In genomic region chr17:47371451-47371850, GRCm38 (mm10) we compare ENCODE assay signal across 8 mouse cellular contexts. TPM values are rescaled to one million over a fixed set of nuclear protein-coding genes. Genes with fewer than 3 reads are reported as not detected.
DNase-seq lines count a peak whose midpoint lies in the region; ATAC-seq and TF ChIP-seq lines count a peak whose summit lies in the region.

No protein-coding gene starts in this region.

- peaks cover 16% of the 10 kb centered on the region for H3K4me1 ChIP-seq in hindbrain, embryonic 10.5 days (replicated peaks)
- peaks cover 8% of the 10 kb centered on the region for H3K4me1 ChIP-seq in hindbrain, embryonic 12.5 days

- H3K4me3 ChIP-seq in hindbrain, embryonic 10.5 days, result no peak overlapping the region
- no peak overlapping the region for H3K4me3 ChIP-seq in hindbrain, embryonic 12.5 days

- peaks cover 44% of the 10 kb centered on the region for H3K36me3 ChIP-seq in hindbrain, embryonic 10.5 days
- H3K36me3 ChIP-seq in hindbrain, embryonic 12.5 days, result peaks cover 40% of the 10 kb centered on the region

- intact Hi-C loops in left cerebral cortex, postnatal 10 days (cut with DNase I), result loop anchor here (10.0 kb wide), 1 partner anchor 113 kb away; no protein-coding TSS in a partner anchor

- no peaks in the 10 kb centered on the region for H3K9me3 ChIP-seq in hindbrain, embryonic 10.5 days
- no peaks in the 10 kb centered on the region for H3K9me3 ChIP-seq in hindbrain, embryonic 12.5 days (replicated peaks)

- H3K4me2 ChIP-seq in hindbrain, embryonic 12.5 days (replicated peaks), result no peak overlapping the region

- H3K27me3 ChIP-seq in hindbrain, embryonic 10.5 days (ENCODE audit: insufficient read depth, poor library complexity, severe bottlenecking), result peaks cover 14% of the 10 kb centered on the region
- peaks cover 13% of the 10 kb centered on the region for H3K27me3 ChIP-seq in hindbrain, embryonic 12.5 days

- no peak overlapping the region for H3K9ac ChIP-seq in hindbrain, embryonic 12.5 days

- no peak overlapping the region for H3K27ac ChIP-seq in hindbrain, embryonic 10.5 days
- no peak overlapping the region for H3K27ac ChIP-seq in hindbrain, embryonic 12.5 days

- TF ChIP-seq CTCF in brain, embryonic 14.5 days (IDR thresholded peaks at IDR 0.05; ENCODE audit: borderline replicate concordance, extremely low read depth, insufficient read depth, insufficient read length), result peak; percentile 84; the same call in 1 of the 2 replicates

- no peak for ATAC-seq in hindbrain, embryonic 12.5 days (ENCODE audit: low FRiP score)
- peak; percentile 67 for ATAC-seq in erythroid progenitor cell, adult 5-6 weeks (replicated peaks; ENCODE audit: low FRiP score, poor library complexity, severe bottlenecking)
- ATAC-seq in inflammation-experienced regulatory T-cells, adult 6 months, result peak; percentile 56

- DNase-seq in hindbrain, embryonic 10.5 days (ENCODE audit: low spot score), result peak; percentile 56
- DNase-seq in brain, embryonic 14.5 days (ENCODE audit: low read depth), result peak; percentile 80
- DNase-seq in left cerebral cortex, postnatal 10 days (ENCODE audit: extremely low spot score in 1 of 2, low spot score in 2 of 2), result peak; percentile 51 to 57
- peak; percentile 39 for DNase-seq in mesoderm, embryonic 11.5 days (ENCODE audit: low read depth, low spot score)
- peak; percentile 50 to 78 for DNase-seq in spleen, postnatal 10 days (ENCODE audit: low spot score in 2 of 2)

- 14% methylated on average over 4 of the region's 4 CpGs for WGBS in hindbrain, embryonic 10.5 days
- 11% methylated on average over 4 of the region's 4 CpGs for WGBS in hindbrain, embryonic 12.5 days

- no peak for TF ChIP-seq POLR2A in brain, embryonic 14.5 days (IDR thresholded peaks at IDR 0.05; ENCODE audit: borderline replicate concordance, extremely low read depth, insufficient read depth, insufficient read length, poor library complexity, severe bottlenecking)

RNA-seq across cellular contexts. Expression of gene Mrps10, which starts 2.8 kb away (rescaled TPM):
- polyA plus RNA-seq in hindbrain, embryonic 10.5 days (2016; fragmentation: Nextera tagmentation; extraction: Ambion mirVana), result 85.2 and 86.5 TPM in 2 replicates
- polyA plus RNA-seq in hindbrain, embryonic 12.5 days (2016; fragmentation: Nextera tagmentation; extraction: Ambion mirVana), result 64.3 and 69.3 TPM in 2 replicates
- polyA plus RNA-seq in brain, embryonic 14.5 days (2012; rRNA removed), result 46.2 and 47.5 TPM in 2 replicates
- total RNA-seq in erythroid progenitor cell, adult 5-6 weeks (2015; ENCODE audit: low replicate concordance), result 7.6 and 8.4 TPM in 2 replicates
- total RNA-seq in erythroid progenitor cell, adult 5-6 weeks (2017; ENCODE audit: low replicate concordance), result 0.23 and 10.7 TPM in 2 replicates
- polyA plus RNA-seq in inflammation-experienced regulatory T-cells, adult 6 months (2017; shearing (Covaris generic)), result 10 to 100 TPM; 31.5 to 34.9 (median 33.0) TPM
- 10 to 100 TPM; 28.8 to 29.6 TPM for total RNA-seq in left cerebral cortex, postnatal 10 days (2021)

RNA-seq across cellular contexts. Expression of gene Guca1b, which starts 13.7 kb away (rescaled TPM):
- 0.97 and 1.0 TPM in 2 replicates for polyA plus RNA-seq in hindbrain, embryonic 10.5 days (2016; fragmentation: Nextera tagmentation; extraction: Ambion mirVana)
- polyA plus RNA-seq in hindbrain, embryonic 12.5 days (2016; fragmentation: Nextera tagmentation; extraction: Ambion mirVana), result 0.59 and 0.93 TPM in 2 replicates
- polyA plus RNA-seq in brain, embryonic 14.5 days (2012; rRNA removed), result 1.2 TPM in 2 replicates
- total RNA-seq in erythroid progenitor cell, adult 5-6 weeks (2015; ENCODE audit: low replicate concordance), result not detected in 2 replicates
- total RNA-seq in erythroid progenitor cell, adult 5-6 weeks (2017; ENCODE audit: low replicate concordance), result not detected in 2 replicates
- 1 to 10 TPM in 2 of 3 experiments, under 1 TPM in 1; 0.29 to 1.8 (median 1.1) TPM for polyA plus RNA-seq in inflammation-experienced regulatory T-cells, adult 6 months (2017; shearing (Covaris generic))
- under 1 TPM; 0.69 to 0.81 TPM for total RNA-seq in left cerebral cortex, postnatal 10 days (2021)

RNA-seq across cellular contexts. Expression of gene Guca1a, which starts 28.9 kb away (rescaled TPM):
- 1.8 and 2.1 TPM in 2 replicates for polyA plus RNA-seq in hindbrain, embryonic 10.5 days (2016; fragmentation: Nextera tagmentation; extraction: Ambion mirVana)
- 0.84 and 1.2 TPM in 2 replicates for polyA plus RNA-seq in hindbrain, embryonic 12.5 days (2016; fragmentation: Nextera tagmentation; extraction: Ambion mirVana)
- polyA plus RNA-seq in brain, embryonic 14.5 days (2012; rRNA removed), result 0.43 and 0.83 TPM in 2 replicates
- total RNA-seq in erythroid progenitor cell, adult 5-6 weeks (2015; ENCODE audit: low replicate concordance), result 2.5 TPM in 1 of 2 replicates, not detected in the other
- not detected in 2 replicates for total RNA-seq in erythroid progenitor cell, adult 5-6 weeks (2017; ENCODE audit: low replicate concordance)
- polyA plus RNA-seq in inflammation-experienced regulatory T-cells, adult 6 months (2017; shearing (Covaris generic)), result not detected
- not detected for total RNA-seq in left cerebral cortex, postnatal 10 days (2021)
